Mouse (Mus musculus) CH12.LX (cell line): ENCODE measurements at regions not wholly inside any gene's neighbourhood (a gene's known extent, or its start where the extent isn't known, plus 50 kb on each side); places are given as distances from the start of the nearest gene placed in this dataset.

ENCODE experiments used
- DNase-seq: peaks from one replicate; pipeline ENCODE4 v3.0.0-alpha.2; 2013; ENCODE audit errors: extremely low read depth
- H3K27ac ChIP-seq: 2 replicates; pipeline ENCODE4 v1.5.1; 2012; ENCODE audit warnings: low read depth, mild to moderate bottlenecking, control low read depth, moderate library complexity; ENCODE audit not compliant: insufficient read depth
- H3K27me3 ChIP-seq: replicated peaks from 2 replicates; pipeline ENCODE3; 2012; ENCODE audit warnings: inconsistent platforms
- H3K36me3 ChIP-seq, 2 experiments: replicated peaks in 1 of 2; 2 replicates each; pipeline versions ENCODE3 to v1.6.1; 2012; ENCODE audit warnings: inconsistent platforms in 1 of 2, low read length in 1 of 2, mild to moderate bottlenecking in 1 of 2, mixed read lengths in 1 of 2, moderate library complexity in 1 of 2; ENCODE audit not compliant: control insufficient read depth in 1 of 2, insufficient read depth in 1 of 2
- H3K4me1 ChIP-seq, 2 experiments: 2 replicates each; pipeline ENCODE4 v1.6.1; 2012; ENCODE audit warnings: inconsistent platforms in 1 of 2, moderate library complexity in 1 of 2; ENCODE audit not compliant: insufficient read depth in 2 of 2, control insufficient read depth in 1 of 2
- H3K4me2 ChIP-seq: 2 replicates; pipeline ENCODE4 v1.6.1; 2012; ENCODE audit warnings: low read depth, mild to moderate bottlenecking, control low read depth; ENCODE audit not compliant: poor library complexity, insufficient read depth, severe bottlenecking
- H3K4me3 ChIP-seq, 3 experiments: fragments of 150-350 bp in 1 of 3; sonication (generic) in 1 of 3; replicated peaks in 1 of 3; 2 replicates each; pipeline versions ENCODE3 to v1.5.1; 2011 to 2012; ENCODE audit warnings: low read depth in 2 of 3, low read length in 2 of 3, mild to moderate bottlenecking in 2 of 3, moderate library complexity in 2 of 3, control low read depth in 1 of 3, improper control_type of control experiment in 1 of 3, inconsistent platforms in 1 of 3, mixed read lengths in 1 of 3; ENCODE audit not compliant: poor library complexity in 1 of 3
- H3K79me2 ChIP-seq: replicated peaks from 2 replicates; pipeline ENCODE4 v1.6.1; 2012; ENCODE audit warnings: mild to moderate bottlenecking, moderate library complexity; ENCODE audit not compliant: control insufficient read depth, poor library complexity, insufficient read depth, severe bottlenecking; ENCODE audit errors: extremely low read depth
- H3K9ac ChIP-seq: 2 replicates; pipeline ENCODE4 v1.6.1; 2012; ENCODE audit warnings: low read depth, mild to moderate bottlenecking, control low read depth, moderate library complexity; ENCODE audit not compliant: insufficient read depth
- H3K9me3 ChIP-seq: replicated peaks from 2 replicates; pipeline ENCODE3; 2012; ENCODE audit warnings: low read length, inconsistent platforms, mixed read lengths
- CHD1 ChIP-seq: IDR thresholded peaks from 2 replicates; pipeline ENCODE4 v1.6.1; 2012; ENCODE audit warnings: low read depth, low read length, improper control_type of control experiment, inconsistent platforms
- CHD2 ChIP-seq: IDR thresholded peaks from 2 replicates; pipeline ENCODE4 v1.6.1; 2011; ENCODE audit warnings: low read length, improper control_type of control experiment
- E2F4 ChIP-seq: IDR thresholded peaks from 2 replicates; pipeline ENCODE4 v1.6.1; 2011; ENCODE audit warnings: low read depth, low read length, improper control_type of control experiment; ENCODE audit not compliant: insufficient replicate concordance
- ETS1 ChIP-seq: conservative IDR thresholded peaks from 2 replicates; pipeline ENCODE4 v1.6.1; 2012; ENCODE audit warnings: low read depth, mild to moderate bottlenecking, inconsistent platforms, low read length, improper control_type of control experiment, moderate library complexity
- GABPA ChIP-seq: IDR thresholded peaks from 2 replicates; pipeline ENCODE4 v1.6.1; 2012; ENCODE audit warnings: low read depth, low read length, improper control_type of control experiment, inconsistent platforms; ENCODE audit not compliant: insufficient replicate concordance
- HCFC1 ChIP-seq: IDR thresholded peaks from 2 replicates; pipeline ENCODE4 v1.6.1; 2012; ENCODE audit warnings: low read depth, mild to moderate bottlenecking, inconsistent platforms, low read length, improper control_type of control experiment
- IRF4 ChIP-seq: IDR thresholded peaks from 2 replicates; pipeline ENCODE4 v1.6.1; 2014; ENCODE audit warnings: low read depth, mild to moderate bottlenecking, inconsistent platforms, low read length, improper control_type of control experiment
- KAT2A ChIP-seq: IDR thresholded peaks from 2 replicates; pipeline ENCODE4 v1.6.1; 2012; ENCODE audit warnings: low read length, improper control_type of control experiment, inconsistent platforms; ENCODE audit not compliant: insufficient replicate concordance
- MAFK ChIP-seq: IDR thresholded peaks from 2 replicates; pipeline ENCODE4 v1.6.1; 2011; ENCODE audit warnings: low read length, improper control_type of control experiment; ENCODE audit not compliant: insufficient replicate concordance
- MEF2A ChIP-seq: IDR thresholded peaks from 2 replicates; pipeline ENCODE4 v1.6.1; 2014; ENCODE audit warnings: low read depth, mild to moderate bottlenecking, inconsistent platforms, low read length, improper control_type of control experiment, borderline replicate concordance
- NELFE ChIP-seq: IDR thresholded peaks from 2 replicates; pipeline ENCODE4 v1.6.1; 2011; ENCODE audit warnings: low read depth, low read length, improper control_type of control experiment
- RCOR1 ChIP-seq: conservative IDR thresholded peaks from 2 replicates; pipeline ENCODE4 v1.6.1; 2012; ENCODE audit warnings: low read depth, mild to moderate bottlenecking, inconsistent platforms, low read length, improper control_type of control experiment
- UBTF ChIP-seq: IDR thresholded peaks from 2 replicates; pipeline ENCODE4 v1.6.1; 2012; ENCODE audit warnings: low read depth, mild to moderate bottlenecking, inconsistent platforms, low read length, improper control_type of control experiment, moderate library complexity
- ZKSCAN1 ChIP-seq: IDR thresholded peaks from 2 replicates; pipeline ENCODE4 v1.6.1; 2012; ENCODE audit warnings: low read depth, inconsistent platforms, low read length, improper control_type of control experiment, borderline replicate concordance
- ZMIZ1 ChIP-seq: IDR thresholded peaks from 2 replicates; pipeline ENCODE4 v1.6.1; 2012; ENCODE audit warnings: low read depth, mild to moderate bottlenecking, inconsistent platforms, low read length, improper control_type of control experiment
- ZNF384 ChIP-seq: IDR thresholded peaks from 2 replicates; pipeline ENCODE4 v1.6.1; 2012; ENCODE audit warnings: low read depth, low read length, improper control_type of control experiment, inconsistent platforms
- dilution Hi-C: fragments of 300-500 bp; cut with MboI; formaldehyde crosslinking; loops from 2 replicates; pipeline ENCODE4 v1.14.3; 2020; ENCODE audit warnings: low sequenced_read_pairs; ENCODE audit not compliant: extremely low pct_unique_long_range_greater_than_20kb, extremely low pct_ligation_motif_present
- in situ Hi-C: fragments of 300-500 bp; cut with MboI; formaldehyde crosslinking; loops from 3 replicates; pipeline ENCODE4 v1.14.3; 2019; ENCODE audit warnings: low sequenced_read_pairs, low pct_ligation_motif_present, low pct_unique_long_range_greater_than_20kb, mixed read lengths

GRCm38 (mm10) chr3:103408724-103409123 is 129.6 kb downstream of the Trim33 start:
- Histone ChIP-seq H3K79me2 (no peaks in the 10 kb centered on the region), H3K36me3 (no peaks in the 10 kb centered on the region), H3K4me2 (no peak overlapping the region), H3K27me3 (no peaks in the 10 kb centered on the region), H3K27ac (no peak overlapping the region), H3K9me3 (no peaks in the 10 kb centered on the region), H3K4me3 (no peak overlapping the region), H3K4me1 (peaks cover 13 to 19% of the 10 kb centered on the region in 2 experiments), H3K9ac (no peak overlapping the region)
- DNase-seq: no peak
- dilution Hi-C loops: no loop called here
- in situ Hi-C loops: no loop called here
- no peak for TF ChIP-seq MAFK
- TF ChIP-seq MEF2A: no peak
- TF ChIP-seq, all 38 proteins: peak for 0

GRCm38 (mm10) chr3:103412247-103412646 is 133.2 kb downstream of the Trim33 start:
- Histone ChIP-seq H3K27ac (no peak overlapping the region), H3K79me2 (no peaks in the 10 kb centered on the region), H3K9ac (no peak overlapping the region), H3K4me1 (peaks cover under 1 to 2% of the 10 kb centered on the region in 2 experiments; a peak in 1 of 4 replicates), H3K4me2 (no peak overlapping the region), H3K36me3 (no peaks in the 10 kb centered on the region), H3K9me3 (no peaks in the 10 kb centered on the region), H3K27me3 (no peaks in the 10 kb centered on the region), H3K4me3 (no peak overlapping the region)
- no peak for DNase-seq
- dilution Hi-C loops: no loop called here
- in situ Hi-C loops: no loop called here
- no peak for TF ChIP-seq ZKSCAN1
- no peak for TF ChIP-seq KAT2A
- no peak for TF ChIP-seq ZMIZ1
- TF ChIP-seq IRF4: no peak
- no peak for TF ChIP-seq E2F4
- TF ChIP-seq NELFE: no peak
- TF ChIP-seq RCOR1: no peak
- no peak for TF ChIP-seq ZNF384
- no peak for TF ChIP-seq UBTF
- TF ChIP-seq ETS1: no peak
- no peak for TF ChIP-seq CHD1
- TF ChIP-seq GABPA: no peak
- no peak for TF ChIP-seq CHD2
- no peak for TF ChIP-seq HCFC1
